Mouse (Mus musculus): ENCODE results near the gene Mrpl27.

- TF ChIP-seq USF1 (IDR thresholded peaks at IDR 0.05; ENCODE audit: low read depth): no peak
- no peak for TF ChIP-seq MYOG (IDR thresholded peaks at IDR 0.05; ENCODE audit: control insufficient read depth in 1 of 3, insufficient read depth in 1 of 3, insufficient read length in 2 of 3, low read depth in 2 of 3)
- no peak for TF ChIP-seq SRF (IDR thresholded peaks at IDR 0.05; ENCODE audit: control insufficient read depth, insufficient read length, low read depth)
- no peak for TF ChIP-seq POLR2AphosphoS2 (IDR thresholded peaks at IDR 0.05; ENCODE audit: insufficient read length, low read depth)
- TF ChIP-seq TCF12 (IDR thresholded peaks at IDR 0.05; ENCODE audit: insufficient read depth, poor library complexity, severe bottlenecking): no peak
- TF ChIP-seq CEBPB (IDR thresholded peaks at IDR 0.05; ENCODE audit: insufficient read depth, poor library complexity, severe bottlenecking): no peak
- no peak for TF ChIP-seq POLR2A (IDR thresholded peaks at IDR 0.05; ENCODE audit: insufficient read length, low read depth)
- TF ChIP-seq MAX (IDR thresholded peaks at IDR 0.05; ENCODE audit: low read depth): no peak
- TF ChIP-seq E2F4 (IDR thresholded peaks at IDR 0.05; ENCODE audit: insufficient read depth): no peak
- TF ChIP-seq MYOD1 (IDR thresholded peaks at IDR 0.05; ENCODE audit: control insufficient read depth in 1 of 3, insufficient read length in 2 of 3, low read depth in 2 of 3): no peak
- TF ChIP-seq TCF3 (IDR thresholded peaks at IDR 0.05; ENCODE audit: insufficient read length, low read depth): no peak
These were observed 35.9 kb upstream of the Mrpl27 start for GRCm38 (mm10) chr11:94617646-94618045.

Data from myocyte (in vitro differentiated cells).